Mouse (Mus musculus): ENCODE data around the gene Asna1. TPM values are rescaled to one million over a fixed set of nuclear protein-coding genes. Genes with fewer than 3 reads are reported as not detected.

Asna1 gene
- total and polyA plus RNA-seq, 3 experiments, result 109 to 127 (median 119) TPM

- Histone ChIP-seq H3K79me2 (replicated peaks; ENCODE audit: control insufficient read depth, extremely low read depth, insufficient read depth, poor library complexity, severe bottlenecking) (peaks cover 24% of the 10 kb centered on the region), H3K36me3 (replicated peaks in 1 of 2; ENCODE audit: control insufficient read depth in 1 of 2, insufficient read depth in 1 of 2, low read length in 1 of 2) (peaks cover 25 to 37% of the 10 kb centered on the region in 2 experiments), H3K27ac (ENCODE audit: insufficient read depth, low read depth) (peak overlapping the region; percentile 92), H3K4me1 (ENCODE audit: control insufficient read depth in 1 of 2, insufficient read depth in 2 of 2) (peaks cover 4 to 22% of the 10 kb centered on the region in 2 experiments; a peak in 3 of 4 replicates), H3K9ac (ENCODE audit: insufficient read depth, low read depth) (peak overlapping the region; percentile 88), H3K4me3 (replicated peaks in 1 of 3; ENCODE audit: low read depth in 2 of 3, low read length in 2 of 3, poor library complexity in 1 of 3) (peak overlapping the region; percentile 82 to 94 (median 92)), H3K27me3 (replicated peaks) (no peaks in the 10 kb centered on the region), H3K4me2 (ENCODE audit: insufficient read depth, low read depth, poor library complexity, severe bottlenecking) (peak overlapping the region; percentile 98), H3K9me3 (replicated peaks; ENCODE audit: low read length) (no peaks in the 10 kb centered on the region)
- peak; percentile 83 for DNase-seq (ENCODE audit: extremely low read depth)
- dilution Hi-C loops (cut with MboI; ENCODE audit: extremely low pct_ligation_motif_present, extremely low pct_unique_long_range_greater_than_20kb, low sequenced_read_pairs), result no loop called here
- in situ Hi-C loops (cut with MboI; ENCODE audit: low pct_ligation_motif_present, low pct_unique_long_range_greater_than_20kb, low sequenced_read_pairs), result no loop called here
- TF ChIP-seq MXI1 (IDR thresholded peaks at IDR 0.05; ENCODE audit: low read depth, low read length) (no peak), MAX (IDR thresholded peaks at IDR 0.05; ENCODE audit: low read length) (no peak), CHD1 (IDR thresholded peaks at IDR 0.05; ENCODE audit: low read depth, low read length) (no peak; the same call in 1 of the 2 replicates), MAZ (IDR thresholded peaks at IDR 0.05; ENCODE audit: low read depth, low read length) (peak; percentile 73; the same call in 1 of the 2 replicates), HCFC1 (IDR thresholded peaks at IDR 0.05; ENCODE audit: low read depth, low read length) (no peak; the same call in none of the 2 replicates), JUN (IDR thresholded peaks at IDR 0.05; ENCODE audit: insufficient read depth, low read depth, low read length) (no peak), UBTF (IDR thresholded peaks at IDR 0.05; ENCODE audit: low read depth, low read length) (no peak), KAT2A (IDR thresholded peaks at IDR 0.05; ENCODE audit: insufficient replicate concordance, low read length) (no peak), MYC (IDR thresholded peaks at IDR 0.05; ENCODE audit: low read depth, low read length) (peak; percentile 29; the same call in 1 of the 2 replicates), JUND (conservative IDR thresholded peaks at IDR 0.05; ENCODE audit: low read depth, low read length) (0 out of 2 replicates have a peak, but pooled peaks have one; percentile 17), NRF1 (IDR thresholded peaks at IDR 0.05; ENCODE audit: low read depth, low read length) (peak; percentile 53; the same call in 1 of the 2 replicates), ZMIZ1 (IDR thresholded peaks at IDR 0.05; ENCODE audit: low read depth, low read length) (no peak), ZC3H11A (IDR thresholded peaks at IDR 0.05; ENCODE audit: low read depth, low read length) (peak; percentile 94), MAFK (IDR thresholded peaks at IDR 0.05; ENCODE audit: insufficient replicate concordance, low read length) (no peak), BHLHE40 (IDR thresholded peaks at IDR 0.05; ENCODE audit: low read depth, low read length) (peak; percentile 22; the same call in 1 of the 2 replicates), ELF1 (IDR thresholded peaks at IDR 0.05; ENCODE audit: low read depth, low read length) (peak; percentile 48; the same call in 1 of the 2 replicates), E2F4 (IDR thresholded peaks at IDR 0.05; ENCODE audit: insufficient replicate concordance, low read depth, low read length) (no peak), POLR2AphosphoS2 (IDR thresholded peaks at IDR 0.05; ENCODE audit: low read depth, low read length) (no peak), NELFE (IDR thresholded peaks at IDR 0.05; ENCODE audit: low read depth, low read length) (no peak; the same call in 1 of the 2 replicates), RAD21 (IDR thresholded peaks at IDR 0.05; ENCODE audit: low read depth, low read length) (peak; percentile 91), POLR2A (IDR thresholded peaks at IDR 0.05; ENCODE audit: low read depth, low read length) (peak; percentile 17; the same call in 1 of the 2 replicates), CHD2 (IDR thresholded peaks at IDR 0.05; ENCODE audit: low read length) (no peak; the same call in 1 of the 2 replicates), USF1 (IDR thresholded peaks at IDR 0.05; ENCODE audit: low read depth, low read length) (no peak), USF2 (conservative IDR thresholded peaks at IDR 0.05; ENCODE audit: low read depth, low read length) (no peak), IRF4 (IDR thresholded peaks at IDR 0.05; ENCODE audit: low read depth, low read length) (peak; percentile 74), MEF2A (IDR thresholded peaks at IDR 0.05; ENCODE audit: borderline replicate concordance, low read depth, low read length) (peak; percentile 20; the same call in 1 of the 2 replicates), ETS1 (conservative IDR thresholded peaks at IDR 0.05; ENCODE audit: low read depth, low read length) (no peak; the same call in 1 of the 2 replicates), EP300 (IDR thresholded peaks at IDR 0.05; ENCODE audit: low read length) (no peak), ZNF384 (IDR thresholded peaks at IDR 0.05; ENCODE audit: low read depth, low read length) (peak; percentile 82), CTCF (conservative IDR thresholded peaks at IDR 0.05 in 1 of 2, IDR thresholded peaks at IDR 0.05 in 1 of 2; ENCODE audit: low read depth in 2 of 2, low read length in 2 of 2) (peak; percentile 91 to 96), SIN3A (IDR thresholded peaks at IDR 0.05; ENCODE audit: low read length) (peak; percentile 88), ZKSCAN1 (IDR thresholded peaks at IDR 0.05; ENCODE audit: borderline replicate concordance, low read depth, low read length) (no peak), TCF12 (IDR thresholded peaks at IDR 0.05; ENCODE audit: low read depth, low read length) (peak; percentile 70), SMC3 (IDR thresholded peaks at IDR 0.05; ENCODE audit: low read depth, low read length) (peak; percentile 97), RCOR1 (conservative IDR thresholded peaks at IDR 0.05; ENCODE audit: low read depth, low read length) (no peak), GABPA (IDR thresholded peaks at IDR 0.05; ENCODE audit: insufficient replicate concordance, low read depth, low read length) (no peak), TBP (conservative IDR thresholded peaks at IDR 0.05; ENCODE audit: low read depth, low read length) (no peak; the same call in 1 of the 2 replicates), PAX5 (IDR thresholded peaks at IDR 0.05; ENCODE audit: low read length) (no peak)
Measured at GRCm38 (mm10) chr8:84975434-84975833, 49.6 kb downstream of the Asna1 start.
